Mouse (Mus musculus) heart, postnatal 0 days (tissue): ENCODE results near the gene Cgnl1. TPM values are rescaled to one million over a fixed set of nuclear protein-coding genes. Genes with fewer than 3 reads are reported as not detected.

Source experiments
- ATAC-seq: fragments of 200-750 bp; cut with Nextera tagmentation; 2 replicates; pipeline ENCODE4 v1.8.0; 2017; ENCODE audit warnings: low read depth, moderate number of reproducible peaks, moderate library complexity; ENCODE audit not compliant: insufficient read depth
- DNase-seq: peaks from one replicate; pipeline ENCODE4 v3.0.0-alpha.2; 2016; ENCODE audit warnings: low spot score
- H3K27ac ChIP-seq: fragments of 300-500 bp; sonication (generic); 2 replicates; pipeline ENCODE4 v1.5.1; 2014; ENCODE audit warnings: low read depth, mild to moderate bottlenecking
- H3K27me3 ChIP-seq: fragments of 300-500 bp; sonication (generic); 2 replicates; pipeline ENCODE4 v1.6.1; 2014; ENCODE audit warnings: low read length, mixed read lengths; ENCODE audit not compliant: control insufficient read depth, insufficient read depth
- H3K36me3 ChIP-seq: fragments of 300-500 bp; sonication (generic); replicated peaks from 2 replicates; pipeline ENCODE4 v1.6.1; 2014; ENCODE audit warnings: low read length, mixed read lengths; ENCODE audit not compliant: control insufficient read depth, insufficient read depth
- H3K4me1 ChIP-seq: fragments of 300-500 bp; sonication (generic); 2 replicates; pipeline ENCODE4 v1.6.1; 2014; ENCODE audit warnings: antibody characterized with exemption; ENCODE audit not compliant: control insufficient read depth, insufficient read depth
- H3K4me2 ChIP-seq: fragments of 300-500 bp; sonication (generic); 2 replicates; pipeline ENCODE4 v1.6.1; 2014; ENCODE audit warnings: low read depth, mild to moderate bottlenecking, low read length, moderate library complexity
- H3K4me3 ChIP-seq: fragments of 300-500 bp; sonication (generic); 2 replicates; pipeline ENCODE4 v1.5.1; 2014; ENCODE audit warnings: low read depth, low read length
- H3K9ac ChIP-seq: fragments of 300-500 bp; sonication (generic); replicated peaks from 2 replicates; pipeline ENCODE4 v1.6.1; 2014; ENCODE audit warnings: low read depth, low read length, mixed read lengths
- H3K9me3 ChIP-seq: fragments of 300-500 bp; sonication (generic); replicated peaks from 2 replicates; pipeline ENCODE4 v1.6.1; 2016; ENCODE audit warnings: low read length; ENCODE audit not compliant: control insufficient read depth
- CTCF ChIP-seq: IDR thresholded peaks from 2 replicates; pipeline ENCODE4 v1.5.1; 2016; ENCODE audit warnings: antibody characterized with exemption, control low read depth, low read depth
- EP300 ChIP-seq: IDR thresholded peaks from 2 replicates; pipeline ENCODE4 v1.6.1; 2016; ENCODE audit warnings: antibody characterized with exemption, low read depth
- WGBS: fragments of 180-500 bp; shearing (Covaris S2); extraction: QIAGEN DNeasy Blood & Tissue Kit; methylation state at CpG from one replicate; pipeline ENCODE4 v1.1.7; 2014; 5-methylcytosine and 5-hydroxymethylcytosine counted together
- polyA plus RNA-seq: library from polyadenylated mRNA; unstranded; fragments of >200 nt; fragmentation: Nextera tagmentation; extraction: Ambion mirVana; gene quantifications from 2 replicates; pipeline ENCODE4 v1.2.1, GENCODE M21; 2015
- total RNA-seq: library from RNA; depleted of rRNA; stranded (reverse); fragments of >200 nt; gene quantifications from 2 replicates; pipeline ENCODE4 v1.2.3, GENCODE M21; 2014; ENCODE audit warnings: low replicate concordance

Gene Cgnl1
- total and polyA plus RNA-seq, 2 experiments from 2014 or later: 20.0 to 20.6 TPM

GRCm38 (mm10) chr9:71716995-71717394, 54.4 kb downstream of the Cgnl1 start:
- ATAC-seq: peak; percentile 72; the same call in 1 of the 2 replicates
- H3K4me3 ChIP-seq: no peak overlapping the region
- H3K27me3 ChIP-seq: no peaks in the 10 kb centered on the region
- no peaks in the 10 kb centered on the region for H3K9me3 ChIP-seq
- no peak overlapping the region for H3K9ac ChIP-seq
- TF ChIP-seq EP300 (0 out of 2 replicates have a peak, but pooled peaks have one; percentile 53), CTCF (no peak)
- peaks cover 27% of the 10 kb centered on the region; the same call in 1 of the 2 replicates for H3K36me3 ChIP-seq
- H3K27ac ChIP-seq: peak overlapping the region; percentile 52
- 19% methylated on average over 5 of the region's 5 CpGs for WGBS
- H3K4me2 ChIP-seq: peak overlapping the region; percentile 4; the same call in 1 of the 2 replicates
- H3K4me1 ChIP-seq: peaks cover 39% of the 10 kb centered on the region
- DNase-seq: peak; percentile 73

GRCm38 (mm10) chr9:71710776-71711175, 60.6 kb downstream of the Cgnl1 start:
- 83% methylated on average over 10 of the region's 10 CpGs for WGBS
- Histone ChIP-seq H3K36me3 (peaks cover 28% of the 10 kb centered on the region; the same call in 1 of the 2 replicates), H3K4me2 (no peak overlapping the region), H3K4me3 (no peak overlapping the region), H3K27ac (no peak overlapping the region; the same call in 1 of the 2 replicates), H3K4me1 (peaks cover 13% of the 10 kb centered on the region), H3K27me3 (no peaks in the 10 kb centered on the region), H3K9me3 (no peaks in the 10 kb centered on the region), H3K9ac (no peak overlapping the region)
- ATAC-seq (no peak), DNase-seq (no peak)
- TF ChIP-seq CTCF (no peak), EP300 (no peak)

DNA sequence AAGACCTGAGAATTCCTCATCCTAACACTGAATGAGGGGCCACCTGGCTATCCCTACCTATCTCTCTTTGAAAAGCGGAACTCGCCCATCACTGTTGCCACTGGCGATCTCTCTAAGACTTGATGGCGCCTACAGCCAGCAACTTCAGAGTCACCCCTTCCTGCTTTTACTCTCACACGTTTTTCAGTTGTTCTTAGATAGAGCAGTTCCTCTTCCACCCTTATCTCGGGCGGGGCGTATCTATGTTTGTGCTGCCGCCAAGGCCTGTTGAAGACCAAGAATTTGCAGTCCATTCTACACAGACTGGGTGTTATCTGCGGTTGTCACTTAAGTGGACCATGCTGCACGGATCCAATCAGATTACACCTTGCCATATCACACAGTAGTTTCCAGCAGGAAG, 62.2 kb downstream of the Cgnl1 start:
- H3K9ac ChIP-seq: no peak overlapping the region
- DNase-seq: peak; percentile 50
- H3K4me1 ChIP-seq: peaks cover 13% of the 10 kb centered on the region
- H3K4me3 ChIP-seq: no peak overlapping the region
- no peak overlapping the region; the same call in 1 of the 2 replicates for H3K4me2 ChIP-seq
- ATAC-seq: peak; percentile 45
- no peaks in the 10 kb centered on the region for H3K9me3 ChIP-seq
- peaks cover 18% of the 10 kb centered on the region; the same call in 1 of the 2 replicates for H3K36me3 ChIP-seq
- H3K27ac ChIP-seq: no peak overlapping the region
- no peaks in the 10 kb centered on the region for H3K27me3 ChIP-seq
- TF ChIP-seq EP300 (0 out of 2 replicates have a peak, but pooled peaks have one; percentile 49), CTCF (no peak)
- WGBS: 18% methylated on average over 11 of the region's 11 CpGs

GRCm38 (mm10) chr9:71707989-71708388, 63.4 kb downstream of the Cgnl1 start:
- H3K4me2 ChIP-seq: no peak overlapping the region
- no peak overlapping the region for H3K9ac ChIP-seq
- ATAC-seq: no peak
- TF ChIP-seq EP300 (no peak), CTCF (no peak)
- H3K4me3 ChIP-seq: no peak overlapping the region
- H3K27ac ChIP-seq: no peak overlapping the region
- H3K36me3 ChIP-seq: 0 out of 2 replicates have a peak, but pooled peaks cover 9% of the 10 kb centered on the region
- WGBS: 82% methylated on average over 7 of the region's 7 CpGs
- H3K4me1 ChIP-seq: peaks cover 13% of the 10 kb centered on the region
- H3K9me3 ChIP-seq: no peaks in the 10 kb centered on the region
- H3K27me3 ChIP-seq: no peaks in the 10 kb centered on the region
- no peak for DNase-seq

- no peak for ATAC-seq
- Histone ChIP-seq H3K9ac (no peak overlapping the region), H3K36me3 (0 out of 2 replicates have a peak, but pooled peaks cover 5% of the 10 kb centered on the region), H3K4me1 (peaks cover 18% of the 10 kb centered on the region), H3K27ac (no peak overlapping the region), H3K27me3 (no peaks in the 10 kb centered on the region), H3K4me2 (no peak overlapping the region), H3K4me3 (no peak overlapping the region), H3K9me3 (no peaks in the 10 kb centered on the region)
- 71% methylated on average over 13 of the region's 13 CpGs for WGBS
- TF ChIP-seq EP300 (no peak), CTCF (no peak)
- DNase-seq: no peak
These were observed 66.9 kb downstream of the Cgnl1 start for GRCm38 (mm10) chr9:71704332-71705014.
